Mouse (Mus musculus): ENCODE measurements around the gene Alox12e.

Alox12e gene

DNA sequence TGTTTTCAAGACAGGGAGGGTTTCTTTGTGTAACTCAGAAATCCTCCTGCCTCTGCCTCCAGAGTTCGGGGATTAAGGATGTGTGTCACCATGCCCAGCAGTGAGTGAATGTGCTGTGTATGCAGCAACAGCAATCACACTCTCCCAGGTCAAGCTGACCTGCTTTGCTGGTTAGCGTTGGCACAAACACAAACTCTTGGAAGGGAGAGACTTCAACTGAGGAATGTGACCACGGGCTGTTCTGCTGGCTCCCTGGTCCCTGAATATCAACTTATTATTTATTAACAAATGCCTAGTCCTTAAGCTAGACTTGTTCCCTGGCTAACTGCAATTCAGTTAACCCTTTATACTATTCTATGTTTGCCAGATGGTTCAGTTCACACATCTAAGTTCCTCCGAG lies 38.8 kb downstream of the Alox12e start:
- no peak for DNase-seq

DNA sequence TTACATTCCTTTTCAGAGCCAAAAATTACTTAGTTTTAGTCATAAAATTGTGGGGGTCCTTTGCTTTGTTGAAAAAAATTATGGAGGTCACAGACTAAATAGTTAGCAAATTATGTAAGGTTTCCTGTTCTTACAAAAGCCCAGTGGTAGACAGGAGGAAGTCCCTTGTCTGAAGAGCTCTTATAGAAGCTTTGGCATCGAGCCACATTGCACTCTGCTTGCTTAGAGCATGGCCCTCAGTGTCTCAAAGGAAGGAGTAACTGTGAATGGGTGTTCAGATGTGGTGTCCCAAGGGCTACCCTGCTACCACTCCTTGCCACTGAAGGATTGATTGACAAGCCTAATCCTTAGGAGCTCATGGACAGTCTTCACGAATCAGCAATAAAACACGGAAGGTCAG lies 42.0 kb downstream of the Alox12e start:
- DNase-seq, result no peak

DNA sequence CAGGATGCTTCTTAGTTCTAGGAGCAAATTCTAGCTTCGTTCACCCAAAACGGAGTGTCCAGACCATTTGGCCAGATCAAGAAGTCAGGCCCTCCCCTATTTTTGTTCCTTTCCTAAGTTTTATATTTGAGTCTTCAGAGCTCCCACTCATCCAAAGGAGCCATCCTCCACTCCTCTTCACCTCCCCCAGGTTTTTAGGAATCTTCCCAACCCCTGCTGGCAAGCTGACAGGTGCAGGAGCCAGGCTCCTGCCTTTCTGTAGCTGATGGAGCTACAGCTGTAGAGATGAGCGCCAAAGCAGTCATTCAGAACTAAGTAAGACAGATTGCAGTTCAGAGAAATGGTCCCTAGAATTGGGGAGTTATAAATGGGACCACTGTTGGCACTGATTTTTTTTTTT lies 43.5 kb downstream of the Alox12e start:
- DNase-seq, result no peak

DNA sequence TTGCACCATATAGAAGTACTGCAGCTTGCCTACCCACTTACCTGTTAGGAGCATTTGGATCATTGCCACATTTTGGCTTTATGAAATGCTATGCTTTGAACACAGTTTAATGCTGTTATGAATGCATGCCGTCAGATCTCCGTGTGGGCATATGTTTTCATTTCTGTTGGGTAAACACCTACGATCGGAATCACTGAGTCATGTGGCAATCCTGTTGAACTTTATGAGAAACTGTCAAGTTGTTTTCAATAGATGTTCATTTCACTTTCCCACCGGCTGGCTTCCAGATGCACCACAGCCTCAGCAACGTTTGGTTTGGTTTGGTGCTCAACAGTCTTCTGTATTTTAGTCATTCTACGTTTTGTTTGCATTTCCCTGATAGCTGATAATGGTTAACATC lies 50.8 kb downstream of the Alox12e start:
- no peak for DNase-seq

DNA sequence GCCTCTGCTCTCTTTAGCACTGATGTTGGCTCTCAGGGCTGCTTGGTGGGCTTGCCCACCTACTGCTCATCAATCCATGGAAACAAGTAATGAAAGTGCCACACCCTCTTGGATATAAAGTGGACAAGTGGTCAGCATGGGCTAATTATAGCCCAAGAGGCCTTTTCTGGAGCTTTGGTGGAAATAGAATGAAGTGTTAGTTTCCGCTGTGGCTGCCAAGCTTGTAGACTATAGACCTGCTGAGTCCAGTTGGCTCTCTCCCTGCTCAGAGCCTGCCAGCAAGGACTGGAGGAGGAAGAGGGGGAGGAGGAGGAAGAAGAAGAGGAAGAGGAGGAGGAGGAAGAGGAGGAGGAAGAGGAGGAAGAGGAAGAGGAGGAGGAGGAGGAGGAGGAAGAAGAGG lies 56.0 kb downstream of the Alox12e start:
- no peak for DNase-seq

DNA sequence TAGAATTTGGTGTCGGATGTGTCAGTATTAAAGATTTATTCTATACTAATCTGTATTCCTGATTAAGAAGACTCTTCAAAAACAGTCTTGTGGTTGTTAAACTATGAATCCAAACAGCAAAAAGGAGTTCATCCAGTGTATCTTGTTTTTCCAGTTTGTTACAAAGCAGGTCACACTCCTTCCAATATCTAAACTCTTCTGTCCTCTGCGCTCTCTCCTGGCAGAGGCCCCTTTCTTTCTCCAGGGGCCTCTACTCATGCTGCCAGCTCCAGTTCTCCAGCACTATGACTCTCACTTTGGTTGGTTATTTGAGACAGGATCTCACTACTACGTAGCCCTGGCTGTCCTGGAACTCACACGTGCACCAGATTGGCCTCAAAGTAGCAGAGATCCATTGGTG lies 56.6 kb downstream of the Alox12e start:
- DNase-seq, result no peak

Data from cerebellum, adult 9-11 months (tissue).